Mouse (Mus musculus) thymus, adult 2 months (tissue): Measurements from ENCODE around the gene Arr3.

Source experiments
- CTCF ChIP-seq: fragments of 200-500 bp; IDR thresholded peaks from 2 replicates; pipeline ENCODE4 v1.5.1; 2012; ENCODE audit warnings: mild to moderate bottlenecking, control low read depth, low read length, moderate library complexity, borderline replicate concordance; ENCODE audit not compliant: control insufficient read depth, poor library complexity, insufficient read depth; ENCODE audit errors: extremely low read depth
- POLR2A ChIP-seq: fragments of 200-500 bp; IDR thresholded peaks from 2 replicates; pipeline ENCODE4 v1.6.1; 2012; ENCODE audit warnings: mild to moderate bottlenecking, low read length, control low read depth, moderate library complexity; ENCODE audit not compliant: control insufficient read depth, poor library complexity, insufficient read depth; ENCODE audit errors: extremely low read depth

DNA sequence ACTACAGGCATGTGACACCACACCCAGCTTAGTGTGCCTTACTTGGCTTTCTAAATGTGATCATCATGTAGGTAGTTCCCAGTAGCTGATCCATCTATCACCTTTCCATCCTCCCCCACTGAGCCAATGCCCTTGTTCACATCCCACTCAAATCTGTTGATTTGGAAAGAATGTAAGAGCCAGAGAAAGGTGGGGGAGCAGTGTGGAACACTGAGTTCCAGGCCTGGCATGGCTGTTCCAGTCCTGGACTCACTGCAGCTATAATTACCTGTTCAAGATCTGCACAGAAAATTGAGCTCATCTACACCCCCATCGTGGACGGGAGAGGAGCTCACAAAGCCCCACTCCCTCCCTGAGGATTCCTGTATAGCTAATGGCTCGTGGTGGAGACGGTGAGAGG, 5.5 kb upstream of the Arr3 start:
- no peak for TF ChIP-seq CTCF
- TF ChIP-seq POLR2A: no peak
